Mouse (Mus musculus): ENCODE measurements at regions not wholly inside any gene's neighbourhood (a gene's known extent, or its start where the extent isn't known, plus 50 kb on each side); places are given as distances from the start of the nearest gene placed in this dataset.

DNA sequence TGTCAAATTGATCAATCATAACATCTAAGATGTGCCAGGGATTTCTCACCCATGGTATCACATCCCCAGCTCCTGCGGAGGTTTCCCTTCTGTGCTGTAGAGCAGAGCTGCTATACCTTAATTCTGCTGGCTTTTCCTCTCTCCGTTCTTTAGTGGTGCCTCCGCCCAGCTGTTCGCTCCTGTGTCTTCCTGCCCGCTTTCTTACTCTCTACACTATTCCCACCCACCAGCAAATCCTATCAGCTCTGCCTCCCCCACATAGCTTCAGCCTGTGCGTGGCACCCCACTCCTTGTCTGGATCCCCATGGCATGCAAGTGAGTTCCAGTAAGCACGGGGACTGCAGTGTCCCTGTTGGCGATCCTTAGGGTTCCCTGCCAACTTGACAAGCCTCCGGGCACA lies 204.0 kb upstream of the Hs6st1 start:
- TF ChIP-seq CTCF (IDR thresholded peaks at IDR 0.05; ENCODE audit: borderline replicate concordance, control insufficient read depth, extremely low read depth, insufficient read depth, low read length, poor library complexity) (no peak), POLR2A (IDR thresholded peaks at IDR 0.05; ENCODE audit: control insufficient read depth, extremely low read depth, insufficient read depth, low read length, poor library complexity) (no peak)
